Mouse (Mus musculus): ENCODE data around the gene Isg15. TPM values are rescaled to one million over a fixed set of nuclear protein-coding genes. Genes with fewer than 3 reads are reported as not detected.

The Isg15 gene
- total RNA-seq, 2 experiments from 2014 or later, result 0.79 to 2.1 TPM

GRCm38 (mm10) chr4:156203413-156204131, 3.0 kb upstream of the Isg15 start:
- ATAC-seq (replicated peaks; ENCODE audit: poor library complexity), result peak; percentile 15

GRCm38 (mm10) chr4:156203001-156203412, 2.4 kb upstream of the Isg15 start, which contains the start of gene AW011738:
AW011738 (plus strand) TSS chr4:156203304.
- ATAC-seq (replicated peaks; ENCODE audit: poor library complexity), result peak; percentile 77

- peak; percentile 54 for ATAC-seq (replicated peaks; ENCODE audit: poor library complexity)
Observed at GRCm38 (mm10) chr4:156202462-156202893, 1.9 kb upstream of the Isg15 start.

GRCm38 (mm10) chr4:156197829-156198205, 2.8 kb downstream of the Isg15 start:
- ATAC-seq (replicated peaks; ENCODE audit: poor library complexity), result peak; percentile 70

- peak; percentile 52 for ATAC-seq (replicated peaks; ENCODE audit: poor library complexity)
Observed at GRCm38 (mm10) chr4:156197131-156197828, 3.3 kb downstream of the Isg15 start, which contains the start of gene Agrn. Agrn (minus strand) TSS chr4:156197488.

GRCm38 (mm10) chr4:156195927-156196870, 4.4 kb downstream of the Isg15 start:
- ATAC-seq (replicated peaks; ENCODE audit: poor library complexity), result no peak

- no peak for ATAC-seq (replicated peaks; ENCODE audit: poor library complexity)
Observed at GRCm38 (mm10) chr4:156194346-156194745, 6.3 kb downstream of the Isg15 start.

- ATAC-seq (replicated peaks; ENCODE audit: poor library complexity), result no peak
Observed at GRCm38 (mm10) chr4:156193906-156194305, 6.7 kb downstream of the Isg15 start.

- no peak for ATAC-seq (replicated peaks; ENCODE audit: poor library complexity)
Observed at GRCm38 (mm10) chr4:156193200-156193590, 7.4 kb downstream of the Isg15 start.

GRCm38 (mm10) chr4:156192421-156193199, 8.0 kb downstream of the Isg15 start:
- no peak for ATAC-seq (replicated peaks; ENCODE audit: poor library complexity)

- no peak for ATAC-seq (replicated peaks; ENCODE audit: poor library complexity)
Observed at GRCm38 (mm10) chr4:156188811-156189323, 11.8 kb downstream of the Isg15 start.

GRCm38 (mm10) chr4:156188162-156188810, 12.3 kb downstream of the Isg15 start:
- ATAC-seq (replicated peaks; ENCODE audit: poor library complexity), result peak; percentile 59

GRCm38 (mm10) chr4:156185950-156186850, 14.4 kb downstream of the Isg15 start:
- ATAC-seq (replicated peaks; ENCODE audit: poor library complexity), result peak; percentile 9

- peak; percentile 29 for ATAC-seq (replicated peaks; ENCODE audit: poor library complexity)
Observed at GRCm38 (mm10) chr4:156185456-156185949, 15.1 kb downstream of the Isg15 start.

- no peak for ATAC-seq (replicated peaks; ENCODE audit: poor library complexity)
Observed at GRCm38 (mm10) chr4:156184291-156184954, 16.2 kb downstream of the Isg15 start.

GRCm38 (mm10) chr4:156183747-156184146, 16.9 kb downstream of the Isg15 start:
- ATAC-seq (replicated peaks; ENCODE audit: poor library complexity), result peak; percentile 17; the same call in 1 of the 2 replicates

GRCm38 (mm10) chr4:156177630-156178029, 23.0 kb downstream of the Isg15 start:
- no peak for ATAC-seq (replicated peaks; ENCODE audit: poor library complexity)

GRCm38 (mm10) chr4:156171828-156172227, 28.8 kb downstream of the Isg15 start:
- ATAC-seq (replicated peaks; ENCODE audit: poor library complexity), result no peak

Measured in megakaryocyte progenitor cell, adult 5-6 weeks (primary cell).